Mouse (Mus musculus) liver, adult 2 months (tissue): ENCODE results near the gene 1700028P14Rik. TPM values are rescaled to one million over a fixed set of nuclear protein-coding genes. Genes with fewer than 3 reads are reported as not detected.
A peak's percentile ranks its signal among the peaks of the same experiment; 100 is the strongest.

Source experiments
- DNase-seq: peaks from one replicate; pipeline ENCODE4 v3.0.0-alpha.2; 2011; ENCODE audit warnings: low read depth, low spot score; ENCODE audit errors: extremely low read depth
- H3K27ac ChIP-seq: fragments of 200-500 bp; replicated peaks from 2 replicates; pipeline ENCODE4 v1.5.1; 2012; ENCODE audit warnings: low read depth, mild to moderate bottlenecking, control low read depth, inconsistent platforms, low read length; ENCODE audit not compliant: insufficient read depth
- H3K27me3 ChIP-seq: fragments of 200-500 bp; 2 replicates; pipeline ENCODE4 v1.6.1; 2012; ENCODE audit warnings: mild to moderate bottlenecking, moderate library complexity, low read length, inconsistent platforms; ENCODE audit not compliant: control insufficient read depth, insufficient read depth
- H3K36me3 ChIP-seq: fragments of 200-500 bp; 2 replicates; pipeline ENCODE4 v1.6.1; 2012; ENCODE audit warnings: low read length, inconsistent platforms; ENCODE audit not compliant: control insufficient read depth, insufficient read depth
- H3K4me1 ChIP-seq: fragments of 200-500 bp; 2 replicates; pipeline ENCODE4 v1.6.1; 2011; ENCODE audit warnings: low read length; ENCODE audit not compliant: control insufficient read depth, insufficient read depth
- H3K4me3 ChIP-seq: fragments of 200-500 bp; 2 replicates; pipeline ENCODE4 v1.5.1; 2011; ENCODE audit warnings: low read depth, mild to moderate bottlenecking, control low read depth, low read length, moderate library complexity; ENCODE audit not compliant: insufficient read depth
- H3K79me2 ChIP-seq: fragments of 200-500 bp; 2 replicates; pipeline ENCODE4 v1.6.1; 2012; ENCODE audit warnings: inconsistent platforms, mild to moderate bottlenecking, low read length, moderate library complexity; ENCODE audit not compliant: control insufficient read depth, insufficient read depth
- H3K9ac ChIP-seq: fragments of 200-500 bp; 2 replicates; pipeline ENCODE4 v1.6.1; 2012; ENCODE audit warnings: low read depth, mild to moderate bottlenecking, control low read depth, inconsistent platforms, low read length
- CTCF ChIP-seq: fragments of 200-500 bp; IDR thresholded peaks from 2 replicates; pipeline ENCODE4 v1.5.1; 2011; ENCODE audit warnings: low read depth, low read length, control low read depth
- POLR2A ChIP-seq: fragments of 200-500 bp; IDR thresholded peaks from 2 replicates; pipeline ENCODE4 v1.6.1; 2011; ENCODE audit warnings: low read length, control low read depth; ENCODE audit not compliant: insufficient read depth; ENCODE audit errors: extremely low read depth
- WGBS: fragments of 180-500 bp; shearing (Covaris S2); methylation state at CpG from one replicate; pipeline ENCODE4 v1.1.7; 2018; 5-methylcytosine and 5-hydroxymethylcytosine counted together
- polyA plus RNA-seq: library from polyadenylated mRNA; depleted of rRNA; stranded (reverse); fragments of >200 nt; gene quantifications from 2 replicates; pipeline ENCODE4 v1.2.3, GENCODE M21; 2012
- total RNA-seq: library from RNA; depleted of rRNA; stranded (reverse); fragments of >200 nt; gene quantifications from 2 replicates; pipeline ENCODE4 v1.2.3, GENCODE M21; 2014

The 1700028P14Rik gene
- total and polyA plus RNA-seq, 2 experiments = not detected

- no peak overlapping the region for H3K9ac ChIP-seq
- H3K4me3 ChIP-seq = no peak overlapping the region
- H3K27ac ChIP-seq = no peak overlapping the region
- no peak for TF ChIP-seq POLR2A
- no peak for TF ChIP-seq CTCF
- H3K79me2 ChIP-seq = no peaks in the 10 kb centered on the region
- 90% methylated on average over 5 of the region's 5 CpGs for WGBS
- no peaks in the 10 kb centered on the region for H3K27me3 ChIP-seq
- no peaks in the 10 kb centered on the region for H3K36me3 ChIP-seq
- H3K4me1 ChIP-seq = no peaks in the 10 kb centered on the region
- DNase-seq = no peak
Measured at GRCm38 (mm10) chr19:23636786-23637185, 15.8 kb downstream of the 1700028P14Rik start.

DNA sequence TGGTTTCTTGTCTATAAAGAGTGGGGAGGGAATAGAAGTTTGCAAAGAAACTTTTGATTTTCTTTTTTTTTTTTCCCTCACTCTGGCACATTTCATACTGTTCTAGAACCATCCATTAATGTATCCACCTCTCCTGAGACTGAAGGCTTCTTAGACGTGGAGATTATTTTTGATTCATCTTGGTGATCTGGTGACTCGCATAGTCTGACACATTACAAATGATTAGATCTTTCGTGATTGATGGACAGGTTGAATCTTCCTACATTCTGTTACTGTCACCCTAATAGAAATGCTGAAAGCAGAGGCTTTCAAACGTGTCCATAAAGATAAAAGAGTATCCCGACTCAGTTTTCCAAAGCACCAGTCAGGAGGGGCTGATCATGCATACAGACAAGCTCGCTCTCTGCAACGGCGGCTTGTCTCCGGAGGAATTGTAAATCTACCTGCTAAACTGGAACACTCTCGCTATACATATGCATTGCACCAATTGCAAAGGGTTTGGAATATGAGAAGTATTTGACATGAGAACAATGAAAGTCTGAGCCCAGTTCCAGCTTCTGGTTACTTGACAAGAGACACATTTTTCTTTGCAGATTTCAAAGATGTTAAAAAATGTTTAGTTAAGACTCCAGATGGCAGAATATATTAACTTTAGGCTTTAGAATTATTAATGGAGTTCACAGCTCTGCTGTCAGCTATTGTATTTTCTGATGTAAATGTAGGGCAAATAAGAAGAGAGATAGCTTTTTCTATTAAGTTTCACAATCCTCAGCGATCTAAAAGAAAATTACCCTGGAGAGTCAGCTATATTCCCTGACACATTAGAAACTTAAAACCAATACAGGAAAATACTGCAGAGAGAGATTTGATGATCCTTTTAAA lies 20.8 kb downstream of the 1700028P14Rik start:
- 79% methylated on average over 11 of the region's 11 CpGs for WGBS
- no peak overlapping the region for H3K27ac ChIP-seq
- H3K27me3 ChIP-seq = no peaks in the 10 kb centered on the region
- no peak for TF ChIP-seq POLR2A
- TF ChIP-seq CTCF = no peak
- no peaks in the 10 kb centered on the region for H3K36me3 ChIP-seq
- no peaks in the 10 kb centered on the region for H3K79me2 ChIP-seq
- no peak for DNase-seq
- no peak overlapping the region for H3K4me3 ChIP-seq
- no peaks in the 10 kb centered on the region for H3K4me1 ChIP-seq
- H3K9ac ChIP-seq = no peak overlapping the region

DNA sequence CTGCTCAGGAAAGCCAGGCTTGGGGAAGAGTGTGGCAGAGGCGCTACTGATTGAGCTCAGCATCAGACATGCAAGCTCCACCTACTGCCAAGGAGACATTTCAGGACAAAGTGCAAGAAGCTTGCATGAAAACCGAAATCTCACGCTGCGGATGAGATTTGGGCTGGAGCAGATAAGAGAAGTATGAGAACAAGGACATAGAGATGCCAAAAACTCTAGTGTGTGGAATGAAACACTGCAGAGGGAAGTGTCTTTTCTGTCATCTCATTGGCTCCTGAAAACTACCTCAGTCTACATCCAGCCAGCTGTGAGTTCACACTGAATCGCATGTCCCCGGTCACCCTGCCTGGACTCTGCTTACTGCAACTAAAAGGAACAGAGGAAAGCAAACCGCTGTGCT lies 38.3 kb downstream of the 1700028P14Rik start:
- no peak for TF ChIP-seq CTCF
- TF ChIP-seq POLR2A = no peak
- no peaks in the 10 kb centered on the region for H3K79me2 ChIP-seq
- 73% methylated on average over 7 of the region's 7 CpGs for WGBS

GRCm38 (mm10) chr19:23609724-23610123 lies 42.9 kb downstream of the 1700028P14Rik start:
- Histone ChIP-seq H3K79me2 (no peaks in the 10 kb centered on the region), H3K36me3 (no peaks in the 10 kb centered on the region), H3K27me3 (no peaks in the 10 kb centered on the region), H3K27ac (no peak overlapping the region), H3K4me3 (no peak overlapping the region), H3K4me1 (no peaks in the 10 kb centered on the region), H3K9ac (no peak overlapping the region)
- no peak for TF ChIP-seq POLR2A
- no peak for TF ChIP-seq CTCF
- 65% methylated on average over 4 of the region's 4 CpGs for WGBS
- no peak for DNase-seq

More for the DNA sequence above, 38.3 kb downstream of the 1700028P14Rik start:
- no peaks in the 10 kb centered on the region for H3K27me3 ChIP-seq
- no peak overlapping the region for H3K4me3 ChIP-seq
- peak; percentile 19 for DNase-seq
- no peaks in the 10 kb centered on the region for H3K4me1 ChIP-seq
- H3K36me3 ChIP-seq = no peaks in the 10 kb centered on the region
- no peak overlapping the region for H3K27ac ChIP-seq
- H3K9ac ChIP-seq = no peak overlapping the region

DNA sequence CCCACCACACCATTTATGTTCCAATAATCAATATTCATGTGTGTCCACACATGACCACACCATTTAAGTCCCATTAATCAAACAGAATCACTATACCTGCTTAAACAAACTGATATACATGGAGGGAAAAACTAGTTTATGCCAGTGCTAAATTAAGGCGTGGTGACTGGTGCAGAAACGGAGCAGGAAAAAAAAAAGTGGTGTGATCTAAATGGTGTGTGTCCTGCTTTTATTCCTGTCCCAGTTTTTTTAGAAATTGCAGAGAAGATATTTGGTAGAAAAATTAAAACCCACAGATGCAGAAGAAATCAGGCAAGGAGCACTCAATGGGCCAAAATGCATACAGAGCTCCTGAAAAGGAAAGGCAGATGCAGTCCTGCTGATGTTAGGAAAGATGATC lies 44.7 kb downstream of the 1700028P14Rik start:
- Histone ChIP-seq H3K27ac (no peak overlapping the region), H3K79me2 (no peaks in the 10 kb centered on the region), H3K4me3 (no peak overlapping the region), H3K9ac (no peak overlapping the region), H3K27me3 (no peaks in the 10 kb centered on the region), H3K4me1 (no peaks in the 10 kb centered on the region), H3K36me3 (no peaks in the 10 kb centered on the region)
- DNase-seq = no peak
- no peak for TF ChIP-seq CTCF
- no peak for TF ChIP-seq POLR2A
- 85% methylated on average over 2 of the region's 2 CpGs for WGBS

DNA sequence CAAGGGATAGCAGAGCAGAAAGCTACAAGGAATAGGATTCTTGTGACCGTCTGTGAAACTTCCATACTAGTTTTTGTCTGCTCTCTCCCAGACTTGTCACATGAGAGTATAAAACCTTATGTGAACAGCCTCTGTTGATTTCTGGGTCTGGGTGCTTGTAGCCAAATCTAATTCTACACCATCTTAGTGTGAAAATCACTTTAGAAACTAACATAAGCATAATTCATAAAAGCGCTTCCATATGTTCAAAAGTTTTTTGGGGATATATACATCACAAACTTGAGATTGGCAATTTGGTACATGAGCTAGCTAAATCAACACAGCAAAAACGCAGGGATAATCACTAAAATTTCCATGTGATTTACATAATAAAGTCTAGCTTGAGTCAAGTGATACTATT lies 57.7 kb downstream of the 1700028P14Rik start:
- TF ChIP-seq POLR2A (no peak), CTCF (no peak)
- H3K9ac ChIP-seq = no peak overlapping the region
- no peak for DNase-seq
- no peaks in the 10 kb centered on the region for H3K79me2 ChIP-seq
- no peaks in the 10 kb centered on the region for H3K36me3 ChIP-seq
- H3K27me3 ChIP-seq = no peaks in the 10 kb centered on the region
- 89% methylated on average over 3 of the region's 3 CpGs for WGBS
- no peak overlapping the region for H3K27ac ChIP-seq
- no peak overlapping the region for H3K4me3 ChIP-seq
- no peaks in the 10 kb centered on the region for H3K4me1 ChIP-seq
